Mouse (Mus musculus) urinary bladder, postnatal 10 days (tissue): Measurements from ENCODE around the gene Zeb2.

ENCODE experiments used
- DNase-seq: peaks from one replicate; pipeline ENCODE4 v3.0.0; 2022; ENCODE audit warnings: low spot score

The Zeb2 gene

DNA sequence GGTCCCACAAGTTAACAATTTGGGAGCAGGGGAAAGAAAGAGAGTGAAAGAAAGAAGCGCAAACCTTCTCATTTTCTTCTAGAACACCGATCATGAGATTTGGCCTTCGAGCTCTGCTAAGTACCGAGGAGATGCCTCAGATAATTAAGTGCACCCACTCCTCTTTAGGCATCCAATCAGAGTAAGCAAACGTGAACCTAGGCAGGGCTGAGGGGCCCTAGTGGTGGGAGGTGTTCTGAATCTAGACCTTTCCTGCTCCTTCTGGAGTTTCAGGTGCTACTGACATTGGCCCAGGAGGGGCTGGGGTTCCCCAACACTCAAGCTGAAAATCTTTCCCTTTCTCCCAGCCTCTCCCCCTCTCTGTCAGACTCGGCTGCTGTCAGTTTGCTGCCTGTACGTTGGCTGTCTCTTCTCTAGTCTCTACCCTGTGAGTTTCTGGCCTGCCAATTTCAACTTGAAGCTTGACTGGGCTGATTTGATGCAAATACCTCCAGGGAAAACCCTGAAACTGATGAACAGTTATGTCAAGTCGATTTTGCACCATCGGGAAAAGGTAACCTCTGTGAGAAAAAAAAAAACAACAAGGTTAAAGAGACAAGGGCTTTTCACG lies 20.5 kb downstream of the Zeb2 start:
- DNase-seq = no peak

DNA sequence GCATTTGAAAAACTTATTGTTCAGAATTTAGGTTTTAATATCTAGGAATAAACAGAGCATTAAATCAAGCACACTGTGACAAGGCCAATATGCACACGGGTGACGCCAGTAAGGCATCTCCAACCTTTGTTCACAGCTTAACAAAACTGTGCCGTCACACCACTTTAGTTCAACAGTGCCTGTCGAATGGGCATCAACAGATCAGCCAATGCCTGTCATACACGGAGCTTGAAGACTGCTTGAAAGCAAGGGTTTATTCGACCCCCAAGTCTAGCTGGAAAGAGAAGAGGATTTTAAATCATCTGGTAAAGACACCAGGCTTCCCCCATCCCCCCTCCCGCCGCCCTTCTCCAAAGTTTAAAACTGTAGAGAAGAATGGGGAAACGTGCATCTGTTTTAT lies 21.4 kb downstream of the Zeb2 start:
- no peak for DNase-seq

DNA sequence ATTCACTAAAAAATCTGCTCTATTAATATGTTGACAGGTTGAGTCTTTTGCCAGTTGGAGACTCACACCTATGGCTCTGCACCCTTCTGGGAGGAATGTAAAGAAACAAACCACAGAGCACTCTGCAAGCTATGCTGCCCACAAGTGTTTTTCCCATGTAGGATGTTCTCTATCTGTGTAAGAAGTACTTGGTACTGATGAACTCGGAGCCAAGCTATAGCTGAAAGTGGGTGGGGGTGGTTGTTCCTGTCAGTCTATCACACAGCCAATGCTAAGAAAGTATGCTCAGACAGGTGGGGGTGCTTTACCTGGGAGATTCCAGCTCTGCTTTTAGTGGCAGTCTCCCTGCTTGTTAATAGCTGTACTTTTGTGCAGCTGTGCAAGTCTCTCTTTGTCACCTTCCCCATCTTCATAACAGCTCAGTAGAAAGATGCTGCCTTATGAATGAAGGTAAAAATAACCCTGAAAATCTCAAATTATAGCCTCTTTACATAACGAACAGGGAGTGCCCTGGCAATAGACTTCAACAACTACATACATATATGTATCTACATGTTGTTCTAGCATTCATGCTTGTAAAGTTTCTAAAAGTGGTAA lies 22.7 kb downstream of the Zeb2 start:
- no peak for DNase-seq

DNA sequence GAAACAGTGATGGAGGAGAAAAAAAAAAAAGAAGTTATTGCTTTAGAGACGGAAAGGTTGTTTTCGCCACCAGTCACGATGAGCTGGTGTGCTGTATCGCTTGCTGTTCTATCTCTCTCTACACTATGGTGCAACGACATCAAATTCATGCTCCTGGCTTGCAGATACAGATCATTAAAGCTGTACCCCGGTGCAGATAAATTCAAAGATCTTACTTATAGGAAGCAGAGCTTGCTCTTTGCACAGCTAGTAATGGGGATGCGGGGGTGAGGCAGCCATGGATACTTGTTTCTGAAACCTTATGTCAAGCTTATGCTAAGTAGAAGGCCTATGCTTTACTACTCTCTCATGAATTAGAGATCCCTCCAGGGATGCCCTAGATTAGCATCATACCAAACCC lies 23.7 kb downstream of the Zeb2 start:
- no peak for DNase-seq

DNA sequence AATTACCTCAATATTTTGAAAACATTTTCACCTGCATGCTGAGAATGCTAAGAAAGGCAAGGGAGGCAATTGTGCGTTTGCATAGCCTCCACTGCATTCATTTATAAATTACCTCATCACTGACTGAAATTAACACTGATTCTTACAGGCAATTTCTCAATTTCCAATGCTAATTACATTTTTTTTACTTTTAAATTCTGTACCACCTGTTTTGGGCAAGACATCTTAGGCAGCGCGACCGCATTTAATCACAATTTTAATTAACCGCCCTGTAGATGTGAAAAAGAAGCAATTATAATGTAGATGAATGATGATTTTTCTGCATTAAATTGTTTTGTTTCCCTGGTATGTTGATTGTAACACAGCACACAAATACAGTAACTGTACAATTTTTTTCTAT lies 24.5 kb downstream of the Zeb2 start:
- no peak for DNase-seq

DNA sequence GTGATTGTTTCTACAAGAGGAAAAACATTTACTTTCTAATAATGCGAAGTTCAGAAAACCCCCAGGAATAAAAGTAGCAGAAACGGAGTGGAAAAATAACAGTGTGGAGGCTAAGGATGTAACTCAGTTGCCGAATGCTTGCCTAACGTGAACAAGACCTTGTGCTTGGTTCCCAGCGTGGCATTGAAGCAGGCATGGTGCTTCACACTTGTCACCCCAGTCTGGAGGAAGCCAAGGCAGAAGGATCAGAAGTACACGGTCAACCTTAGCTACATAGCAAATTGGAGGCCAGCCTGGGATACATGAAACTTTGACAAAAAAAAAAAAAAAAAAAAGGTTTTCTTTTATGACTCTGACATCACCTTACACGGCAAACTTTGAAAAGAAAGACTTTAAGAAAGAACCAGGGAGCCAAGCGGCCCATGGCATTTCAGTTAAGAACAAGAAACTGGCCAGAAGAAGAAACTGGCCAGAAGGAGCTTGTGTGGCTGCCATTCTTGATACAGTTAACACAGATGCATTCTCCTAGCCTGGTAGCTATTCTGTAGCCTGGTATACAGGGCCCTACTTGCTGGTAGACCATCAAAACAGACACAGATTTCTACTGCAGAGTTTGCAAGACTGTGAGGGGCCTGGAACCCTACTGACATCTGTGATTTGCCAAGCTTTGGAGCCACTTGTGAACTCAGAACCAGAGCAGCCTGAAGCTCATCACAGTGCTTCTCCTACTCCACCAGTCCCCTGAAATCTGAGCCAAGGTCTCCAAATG lies 26.5 kb downstream of the Zeb2 start:
- no peak for DNase-seq

DNA sequence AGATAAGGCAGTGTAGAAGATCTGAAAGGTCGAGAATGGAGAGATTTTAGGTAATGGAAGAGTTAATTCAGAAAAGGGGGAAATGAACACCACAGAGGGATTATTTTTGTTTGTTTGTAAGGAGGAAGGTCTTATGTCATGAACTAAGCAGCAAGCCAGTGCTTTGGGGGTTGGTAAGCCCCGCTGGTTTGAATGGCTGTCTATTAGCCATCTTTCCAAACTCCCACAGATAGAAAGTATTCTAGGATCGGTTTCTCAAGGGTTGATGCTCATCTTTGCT lies 28.0 kb downstream of the Zeb2 start:
- no peak for DNase-seq

DNA sequence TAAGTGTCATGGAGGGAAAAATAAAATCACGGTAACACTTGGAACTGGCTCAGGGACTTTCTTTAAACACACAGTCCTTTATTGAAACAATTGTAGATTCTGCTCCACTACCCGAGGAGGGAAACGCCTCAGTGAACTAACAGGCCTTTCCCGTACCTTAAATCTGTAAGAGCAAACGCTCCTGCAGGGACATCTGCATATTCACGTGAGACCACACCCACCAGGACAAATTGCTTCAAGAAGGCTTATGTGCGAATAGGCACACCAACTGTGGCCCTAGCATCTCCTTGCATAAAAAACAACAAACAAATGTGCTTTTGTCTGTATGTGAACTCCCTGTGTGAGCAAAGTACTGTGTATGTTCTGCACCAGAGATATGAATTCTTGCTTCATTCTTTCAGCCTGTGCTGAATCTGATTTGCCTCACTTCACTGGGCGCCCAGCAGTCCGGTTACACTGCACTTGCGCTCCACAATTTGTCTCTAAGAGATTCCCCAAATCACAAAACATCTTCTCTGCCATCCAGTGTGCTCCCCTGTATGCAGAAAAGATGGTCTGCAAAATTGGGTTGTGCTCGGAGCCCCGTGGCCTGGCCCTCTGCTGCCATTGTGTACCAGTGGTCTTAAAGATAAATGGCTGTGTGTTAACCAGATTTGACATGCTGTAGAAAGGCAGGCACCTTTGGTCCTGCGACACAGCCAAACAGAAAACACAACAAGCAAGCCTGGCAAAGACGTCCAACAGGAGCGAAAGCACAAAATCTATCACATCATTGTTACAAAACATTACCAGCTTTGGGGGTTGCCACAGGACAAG lies 28.6 kb downstream of the Zeb2 start:
- DNase-seq = no peak

DNA sequence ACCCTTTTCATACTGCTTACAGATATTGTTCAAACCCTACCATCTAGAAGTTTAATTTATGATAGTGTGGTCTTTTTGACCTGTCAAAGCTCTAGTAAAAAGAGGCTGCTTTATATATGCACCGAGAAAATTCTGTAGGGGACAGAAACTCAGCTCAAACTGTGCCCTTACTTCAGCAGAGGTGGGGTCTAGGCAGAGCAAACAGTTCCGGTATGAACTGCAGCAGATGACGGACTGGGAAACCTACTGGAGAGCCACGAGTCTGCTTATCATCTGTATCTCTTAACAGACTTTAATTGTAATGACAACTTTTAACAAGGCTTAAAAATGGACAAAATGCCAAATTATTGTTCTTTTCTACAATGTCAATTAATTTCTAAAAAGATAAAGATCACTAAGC lies 30.0 kb downstream of the Zeb2 start:
- no peak for DNase-seq

DNA sequence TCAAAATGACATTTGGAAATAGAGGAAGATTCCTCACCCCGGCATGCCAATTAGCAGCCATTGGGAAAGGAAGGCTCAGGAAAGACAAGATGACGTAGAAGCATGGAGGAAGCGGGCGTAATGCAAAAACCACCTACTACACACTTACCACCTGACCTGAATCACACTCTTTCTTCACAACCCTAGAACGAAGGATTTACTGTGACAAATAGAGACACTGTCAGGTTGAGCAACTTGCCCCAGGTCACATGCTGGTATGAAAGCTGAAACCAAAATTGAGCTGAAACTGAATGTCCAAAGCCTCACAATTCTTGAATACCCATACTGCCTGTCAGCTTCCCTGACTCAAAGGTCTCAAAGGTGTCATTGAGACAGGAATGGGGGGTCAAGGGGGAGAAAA lies 31.5 kb downstream of the Zeb2 start:
- DNase-seq = no peak

DNA sequence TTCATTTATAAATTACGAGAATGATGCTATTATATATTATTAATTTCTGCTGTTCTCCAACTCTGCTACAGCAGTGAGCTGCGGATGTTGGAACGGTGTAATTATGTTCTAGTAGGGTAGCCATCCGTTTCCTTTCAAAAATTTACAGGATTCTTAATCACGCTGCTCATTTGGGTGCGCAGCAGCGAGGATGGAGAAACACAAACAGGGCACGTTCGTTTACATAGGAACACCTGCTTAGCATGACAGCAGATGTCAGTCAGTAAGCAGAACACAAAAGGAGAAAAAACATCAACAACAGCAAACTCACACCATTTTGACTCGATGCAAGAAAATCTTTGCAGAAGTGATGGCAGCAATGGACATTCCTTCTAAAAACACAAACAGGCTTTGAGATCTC lies 34.2 kb downstream of the Zeb2 start:
- DNase-seq = no peak

DNA sequence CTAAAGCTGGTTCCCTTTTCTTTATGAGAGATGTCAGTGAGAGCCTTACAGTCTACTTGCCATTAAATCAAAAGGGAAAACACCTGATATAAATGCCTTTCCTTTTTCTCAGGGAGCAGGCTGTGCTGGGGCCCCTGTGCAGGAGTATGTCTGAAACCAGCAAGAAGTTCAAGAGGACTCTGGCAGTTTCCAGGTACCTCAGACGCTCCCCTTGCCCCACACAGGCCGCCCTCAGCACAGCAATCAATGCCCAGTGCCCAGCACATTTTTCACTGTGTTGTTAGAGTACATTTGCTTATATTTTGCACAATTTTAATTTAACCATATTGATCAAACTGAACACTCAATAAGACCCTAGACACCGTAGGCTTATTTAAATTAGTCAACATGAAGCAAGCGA lies 35.6 kb downstream of the Zeb2 start:
- no peak for DNase-seq

DNA sequence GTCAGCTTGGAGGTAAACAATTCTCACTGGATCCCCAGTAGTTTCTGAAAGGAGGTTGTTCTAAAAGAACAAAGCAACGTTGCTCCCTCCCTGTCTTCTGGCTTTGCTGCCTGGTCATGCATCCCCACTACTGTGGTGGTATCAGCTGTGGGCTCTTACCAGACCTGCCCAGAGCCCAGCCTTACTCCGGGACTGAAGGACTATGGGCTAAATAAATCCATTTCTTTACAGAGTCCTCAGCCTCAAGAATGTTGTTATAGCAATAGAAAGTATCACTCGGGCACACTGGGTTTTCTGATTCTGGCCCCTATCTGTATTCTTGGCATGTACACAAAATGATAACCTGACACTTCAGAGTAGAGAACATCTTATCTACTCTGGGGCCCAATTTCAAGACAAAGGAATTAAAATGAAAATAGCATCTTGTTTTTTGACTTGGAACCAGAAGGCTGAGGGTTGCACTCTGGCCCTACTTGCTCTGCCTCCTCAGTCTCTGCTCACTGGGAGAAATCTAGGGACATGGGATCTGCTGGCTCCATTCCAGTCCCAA lies 39.2 kb downstream of the Zeb2 start:
- no peak for DNase-seq

DNA sequence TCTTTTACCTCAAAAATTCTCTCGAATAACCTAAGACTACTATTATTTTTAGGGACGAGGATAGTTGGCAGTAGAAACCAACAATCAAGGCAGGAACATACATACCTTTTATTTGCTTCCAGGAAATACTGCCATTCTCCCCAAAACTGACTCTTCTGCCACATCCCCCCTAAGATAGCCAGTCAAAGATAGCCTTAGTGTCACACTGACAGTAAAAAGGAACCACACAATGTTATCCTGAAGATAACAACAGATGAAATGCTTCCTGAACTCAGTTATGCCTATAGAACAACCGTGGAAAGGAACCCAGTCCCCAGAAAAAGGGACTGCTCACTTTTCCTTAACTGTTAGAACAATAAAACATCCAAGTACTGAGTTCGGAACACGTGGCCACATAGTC lies 39.8 kb downstream of the Zeb2 start:
- no peak for DNase-seq

DNA sequence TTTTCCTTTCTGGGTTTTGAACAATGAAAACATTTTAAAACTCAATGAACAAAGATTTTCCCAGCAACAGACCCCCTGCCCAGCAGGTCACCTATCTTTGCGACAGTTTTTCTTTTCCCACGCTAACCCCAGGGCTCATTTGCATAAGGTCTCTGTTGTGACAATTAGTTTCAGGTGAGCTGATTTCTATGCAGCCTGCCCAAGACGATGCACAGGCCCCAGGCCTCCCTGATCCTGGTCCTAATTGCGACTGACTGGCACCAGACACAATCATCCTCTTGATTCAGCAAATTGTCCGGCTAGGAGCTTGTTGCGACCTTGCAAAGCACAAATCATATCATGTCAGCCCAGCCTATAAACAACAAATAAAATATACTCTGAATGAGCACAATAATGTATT lies 44.2 kb downstream of the Zeb2 start:
- DNase-seq = no peak

DNA sequence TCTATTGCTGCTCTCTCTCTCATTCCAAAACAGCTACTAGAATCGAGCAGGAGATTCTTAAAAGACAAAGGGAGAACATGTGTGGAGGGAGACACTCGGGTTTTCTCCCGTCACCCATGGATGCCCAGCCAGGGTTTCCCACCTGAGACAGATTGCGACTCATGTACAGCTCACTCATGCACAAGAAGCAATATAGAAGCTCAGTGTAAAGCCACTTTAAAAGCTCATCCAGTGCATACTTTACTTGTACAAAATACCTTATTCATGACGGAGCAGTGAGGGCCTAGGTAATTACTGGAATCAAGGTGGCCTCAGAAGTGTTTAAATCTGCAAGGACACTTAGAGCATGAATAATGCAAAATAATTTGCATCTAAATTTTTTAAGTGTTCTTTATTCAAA lies 45.9 kb downstream of the Zeb2 start:
- no peak for DNase-seq

DNA sequence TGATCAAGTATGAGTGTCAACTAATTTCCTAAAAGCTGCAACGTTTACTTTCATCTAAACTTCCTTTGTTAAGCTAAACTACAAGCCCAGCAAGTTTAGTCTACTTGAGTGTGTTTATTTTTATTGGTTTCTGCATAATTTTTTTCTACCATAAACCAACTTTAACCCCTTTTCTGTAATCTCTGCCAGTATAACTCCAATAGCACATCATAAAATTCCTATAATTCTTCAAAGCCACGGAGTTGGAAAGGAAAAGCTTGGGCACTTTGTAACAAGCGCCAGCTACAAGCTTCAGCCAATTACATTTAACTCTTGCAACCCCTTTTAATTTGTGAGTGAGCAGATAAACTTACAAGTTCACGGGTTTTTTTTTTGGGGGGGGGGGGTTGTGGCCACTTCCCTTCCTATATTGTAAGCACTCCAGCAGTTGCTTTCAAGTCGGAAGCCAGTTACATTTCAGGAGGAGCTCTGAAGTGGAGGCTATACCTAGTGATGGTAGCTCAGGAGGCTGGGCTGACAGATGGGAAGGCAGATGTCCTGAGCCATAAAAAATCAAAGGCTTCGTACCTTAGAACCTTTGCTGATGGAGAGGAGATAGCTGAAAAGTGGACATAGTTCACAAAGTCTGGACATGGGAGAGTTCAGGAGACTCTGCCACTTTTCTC lies 46.5 kb downstream of the Zeb2 start:
- no peak for DNase-seq

DNA sequence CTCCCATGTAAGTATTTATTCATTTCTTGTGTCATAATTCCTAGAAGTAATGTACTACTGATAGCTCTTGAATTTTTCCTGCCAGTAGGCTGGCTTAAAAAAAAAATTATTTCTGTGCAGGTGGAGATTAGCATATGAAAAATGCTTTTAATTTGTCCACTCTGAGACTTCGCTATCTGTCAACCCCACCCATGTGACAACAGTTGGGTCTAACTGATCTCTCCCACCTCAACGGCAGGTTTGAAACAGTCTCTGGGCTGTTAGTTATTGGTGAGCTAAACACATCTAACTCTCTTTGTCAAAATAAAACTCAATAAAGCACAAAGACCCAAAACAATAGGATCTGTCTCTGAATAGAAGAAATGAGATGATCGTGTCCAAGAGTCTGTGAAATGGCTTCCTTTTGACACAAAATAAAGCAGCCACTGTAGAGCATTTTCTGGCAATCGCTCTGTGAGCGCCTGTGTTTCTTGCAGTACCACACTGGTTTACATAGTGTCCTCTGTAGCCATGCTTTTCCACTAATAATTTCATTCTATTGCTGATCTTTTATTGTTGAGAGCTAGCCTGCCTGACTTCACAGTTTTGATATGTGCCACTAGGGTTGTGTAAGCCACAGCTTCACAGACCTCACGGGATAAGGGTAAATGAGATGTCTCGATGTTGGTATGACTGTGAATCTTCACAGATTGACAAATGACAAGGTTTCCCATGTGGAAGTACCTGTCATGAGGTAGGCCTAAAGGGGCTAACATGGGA lies 48.2 kb downstream of the Zeb2 start:
- no peak for DNase-seq

DNA sequence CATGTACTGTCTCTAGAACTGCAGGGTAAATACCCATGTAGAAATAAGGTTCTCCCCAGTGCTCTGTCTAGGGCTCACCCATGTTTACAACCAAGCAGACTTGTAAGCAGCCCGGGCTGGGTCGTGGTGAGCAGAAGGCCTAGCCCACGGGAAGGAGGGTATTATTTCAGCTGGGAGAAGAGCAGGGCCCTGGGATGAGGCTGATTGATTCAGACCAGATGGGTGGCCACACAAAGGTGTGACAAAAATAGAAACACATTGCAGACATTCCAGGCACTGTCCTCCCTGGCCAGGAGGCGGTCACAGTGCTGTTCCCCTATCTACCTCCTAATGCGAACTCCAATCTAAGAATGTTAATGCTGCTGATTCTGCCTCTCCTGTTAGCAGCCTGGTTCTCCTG lies 50.1 kb downstream of the Zeb2 start:
- no peak for DNase-seq

DNA sequence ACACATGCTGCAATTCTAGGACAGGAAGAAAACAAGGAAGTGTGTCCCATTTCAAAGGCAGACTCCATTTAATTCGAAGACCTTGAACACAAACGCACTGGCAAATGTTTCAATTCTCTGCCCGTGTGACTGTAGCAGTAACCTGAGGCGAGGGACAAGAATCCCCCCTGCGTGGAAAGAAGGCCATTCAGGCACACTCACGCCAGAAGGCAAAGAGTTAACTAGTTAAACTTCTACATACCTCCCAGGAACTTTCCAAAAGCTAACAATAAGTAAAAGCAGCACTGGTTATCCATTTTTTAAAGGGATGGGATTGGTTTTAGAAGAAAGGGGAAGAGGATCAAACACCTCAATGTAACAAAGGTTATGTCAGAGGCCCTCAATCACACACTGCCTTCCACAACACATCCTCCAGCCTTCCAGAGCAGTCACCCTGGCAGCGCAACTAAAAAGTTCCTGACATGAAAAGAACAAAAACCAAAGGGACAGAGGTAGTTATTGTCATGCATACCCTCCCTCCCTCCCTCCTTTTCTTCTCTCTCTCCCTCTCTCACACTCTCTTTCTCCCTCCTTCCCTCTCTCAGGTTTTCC lies 53.8 kb downstream of the Zeb2 start:
- no peak for DNase-seq

DNA sequence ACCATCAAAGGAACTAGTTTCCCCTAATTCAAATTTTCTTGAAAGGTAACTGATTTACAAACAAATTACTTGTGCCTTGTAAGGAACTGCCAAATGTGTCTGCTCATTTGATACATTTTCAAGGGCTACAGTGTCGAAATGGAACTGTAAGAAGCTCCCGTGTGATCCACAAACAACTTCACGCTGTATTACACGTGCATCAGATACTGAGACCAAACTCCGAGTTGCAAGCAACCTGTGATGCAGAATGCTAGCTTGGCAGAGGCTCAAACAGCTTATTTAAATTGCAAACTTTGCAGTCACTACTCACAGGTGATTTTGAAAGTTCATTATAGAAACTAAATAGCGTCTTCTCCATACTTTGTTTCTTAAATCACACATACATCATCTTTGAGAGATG lies 55.1 kb downstream of the Zeb2 start:
- no peak for DNase-seq
